In the genomic region with DNA sequence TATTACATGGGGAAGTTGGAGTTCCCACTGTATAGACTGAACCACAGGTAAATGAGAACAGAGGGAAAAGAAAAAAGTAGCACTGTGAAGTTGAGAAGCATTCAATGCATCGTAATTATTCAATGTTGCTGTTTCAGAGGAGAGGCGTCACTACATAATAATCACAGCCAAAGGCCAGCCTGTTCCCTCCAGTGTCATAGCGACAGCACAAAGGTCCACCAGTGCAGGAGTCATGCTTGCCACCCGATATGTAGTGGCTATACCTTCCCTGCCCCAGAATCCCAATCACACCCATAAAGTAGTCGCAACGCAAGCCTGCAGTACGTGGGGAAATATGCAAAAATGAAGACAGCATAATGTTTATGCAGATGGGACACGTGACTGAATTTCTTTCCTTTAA, we compare ENCODE assay signal across 8 mouse cellular contexts.
DNase-seq lines count a peak whose midpoint lies in the region; ATAC-seq and TF ChIP-seq lines count a peak whose summit lies in the region.
"Had no signal": no experiment of that assay in that cellular context is flagged by ENCODE, and none has a peak within 500 bp of the region (broad histone marks: within the 10 kb centered on the region; RNA-seq: fewer than 3 reads in every experiment).

No protein-coding gene starts in this region.

- H3K27me3 ChIP-seq in liver, adult 2 months (ENCODE audit: control insufficient read depth, insufficient read depth, low read length), result no peaks in the 10 kb centered on the region
- no peaks in the 10 kb centered on the region for H3K27me3 ChIP-seq in forebrain, embryonic 13.5 days
- H3K27me3 ChIP-seq in intestine, postnatal 0 days (replicated peaks; ENCODE audit: control insufficient read depth, insufficient read depth, low read length), result no peaks in the 10 kb centered on the region
- no peaks in the 10 kb centered on the region for H3K27me3 ChIP-seq in neural tube, embryonic 14.5 days (ENCODE audit: control insufficient read depth, insufficient read depth, low read length)

- ATAC-seq in forebrain, embryonic 13.5 days, result 0 out of 2 replicates have a peak, but pooled peaks have one; percentile 41
- ATAC-seq in intestine, postnatal 0 days, result peak; percentile 75
- ATAC-seq in neural tube, embryonic 14.5 days (ENCODE audit: low read depth), result no peak
- no peak for ATAC-seq in erythroblast, adult 5-6 weeks (replicated peaks; ENCODE audit: low FRiP score, poor library complexity, severe bottlenecking)

- peak overlapping the region; percentile 58 for H3K27ac ChIP-seq in liver, adult 2 months (replicated peaks; ENCODE audit: insufficient read depth, low read depth, low read length)
- H3K27ac ChIP-seq in forebrain, embryonic 13.5 days, result peak overlapping the region; percentile 37
- H3K27ac ChIP-seq in intestine, postnatal 0 days (ENCODE audit: low read depth, low read length), result peak overlapping the region; percentile 96
- peak overlapping the region; percentile 7; the same call in 1 of the 2 replicates for H3K27ac ChIP-seq in neural tube, embryonic 14.5 days (ENCODE audit: low read depth, low read length)

- TF ChIP-seq POLR2A in liver, adult 2 months (IDR thresholded peaks at IDR 0.05; ENCODE audit: extremely low read depth, insufficient read depth, low read length), result no peak

- peaks cover 2% of the 10 kb centered on the region; the same call in 1 of the 2 replicates for H3K36me3 ChIP-seq in liver, adult 2 months (ENCODE audit: control insufficient read depth, insufficient read depth, low read length)
- H3K36me3 ChIP-seq in forebrain, embryonic 13.5 days (ENCODE audit: poor library complexity, severe bottlenecking), result peaks cover 23% of the 10 kb centered on the region
- H3K36me3 ChIP-seq in intestine, postnatal 0 days (ENCODE audit: control insufficient read depth, insufficient read depth), result peaks cover 7% of the 10 kb centered on the region; the same call in 1 of the 2 replicates
- H3K36me3 ChIP-seq in neural tube, embryonic 14.5 days (ENCODE audit: control insufficient read depth, insufficient read depth, low read length), result no peaks in the 10 kb centered on the region

- WGBS in liver, adult 2 months, result 47% methylated on average over 8 of the region's 8 CpGs
- 65% methylated on average over 8 of the region's 8 CpGs for WGBS in forebrain, embryonic 13.5 days
- 53% methylated on average over 8 of the region's 8 CpGs for WGBS in intestine, postnatal 0 days
- WGBS in neural tube, embryonic 14.5 days, result 40% methylated on average over 8 of the region's 8 CpGs

- no peak overlapping the region for H3K4me3 ChIP-seq in liver, adult 2 months (ENCODE audit: insufficient read depth, low read depth, low read length)
- H3K4me3 ChIP-seq in forebrain, embryonic 13.5 days, result no peak overlapping the region
- H3K4me3 ChIP-seq in intestine, postnatal 0 days (ENCODE audit: low read depth, low read length), result no peak overlapping the region
- no peak overlapping the region for H3K4me3 ChIP-seq in neural tube, embryonic 14.5 days (ENCODE audit: low read depth, low read length)
- H3K4me3 ChIP-seq: heart, embryonic 10.5 days had no signal

- H3K9ac ChIP-seq in liver, adult 2 months (ENCODE audit: low read depth, low read length), result no peak overlapping the region
- H3K9ac ChIP-seq in forebrain, embryonic 13.5 days, result no peak overlapping the region
- H3K9ac ChIP-seq in intestine, postnatal 0 days (ENCODE audit: low read depth, low read length), result 0 out of 2 replicates have a peak overlapping the region, but pooled peaks have one; percentile 11
- H3K9ac ChIP-seq in neural tube, embryonic 14.5 days (replicated peaks; ENCODE audit: low read depth, low read length), result no peak overlapping the region

- DNase-seq in liver, adult 2 months (ENCODE audit: extremely low read depth, low read depth, low spot score), result peak; percentile 70
- no peak for DNase-seq in liver
- no peak for DNase-seq in embryo, embryonic 11 days

- H3K9me3 ChIP-seq in forebrain, embryonic 13.5 days (replicated peaks), result no peaks in the 10 kb centered on the region
- H3K9me3 ChIP-seq in intestine, postnatal 0 days (ENCODE audit: control insufficient read depth), result no peaks in the 10 kb centered on the region
- H3K9me3 ChIP-seq in neural tube, embryonic 14.5 days (ENCODE audit: control insufficient read depth, low read length), result no peaks in the 10 kb centered on the region
- H3K9me3 ChIP-seq: heart, embryonic 10.5 days had no signal

- TF ChIP-seq CTCF in liver, adult 2 months (IDR thresholded peaks at IDR 0.05; ENCODE audit: low read depth, low read length), result no peak
- no peak for TF ChIP-seq CTCF in intestine, postnatal 0 days (IDR thresholded peaks at IDR 0.05; ENCODE audit: low read depth)

- H3K79me2 ChIP-seq in liver, adult 2 months (ENCODE audit: control insufficient read depth, insufficient read depth, low read length), result no peaks in the 10 kb centered on the region; the same call in 1 of the 2 replicates

- peaks cover 6% of the 10 kb centered on the region for H3K4me1 ChIP-seq in liver, adult 2 months (ENCODE audit: control insufficient read depth, insufficient read depth, low read length)
- H3K4me1 ChIP-seq in forebrain, embryonic 13.5 days, result peaks cover 12% of the 10 kb centered on the region
- peaks cover 9% of the 10 kb centered on the region; the same call in 1 of the 2 replicates for H3K4me1 ChIP-seq in intestine, postnatal 0 days (replicated peaks; ENCODE audit: control insufficient read depth, insufficient read depth, low read length)
- H3K4me1 ChIP-seq in neural tube, embryonic 14.5 days (ENCODE audit: control insufficient read depth, insufficient read depth, low read length), result 0 out of 2 replicates have a peak, but pooled peaks cover 2% of the 10 kb centered on the region

- no peak overlapping the region for H3K4me2 ChIP-seq in forebrain, embryonic 13.5 days
- peak overlapping the region; percentile 30; the same call in 1 of the 2 replicates for H3K4me2 ChIP-seq in intestine, postnatal 0 days (replicated peaks; ENCODE audit: low read depth)
- H3K4me2 ChIP-seq in neural tube, embryonic 14.5 days (ENCODE audit: low read depth, low read length), result no peak overlapping the region

Comparison
In these comparisons a context has a peak if more than half of its experiments do, and no peak if none do; other contexts are left out.
1. H3K27ac ChIP-seq: peak in every context shown above with its lines; median percentile 96 in intestine, postnatal 0 days; 58 in liver, adult 2 months; 37 in forebrain, embryonic 13.5 days; 7 in neural tube, embryonic 14.5 days.
2. ATAC-seq: peak in forebrain, embryonic 13.5 days (single experiment) and intestine, postnatal 0 days (single experiment); none in neural tube, embryonic 14.5 days (single experiment) and erythroblast, adult 5-6 weeks (single experiment).